Mouse (Mus musculus): ENCODE measurements at regions not wholly inside any gene's neighbourhood (a gene's known extent, or its start where the extent isn't known, plus 50 kb on each side); places are given as distances from the start of the nearest gene placed in this dataset.

GRCm38 (mm10) chr9:76722881-76723280 is 156.0 kb upstream of the Fam83b start:
- H3K4me1 ChIP-seq (ENCODE audit: control insufficient read depth in 1 of 2, insufficient read depth in 2 of 2) = peaks cover 2 to 22% of the 10 kb centered on the region in 2 experiments; a peak in 3 of 4 replicates
- H3K36me3 ChIP-seq (replicated peaks in 1 of 2; ENCODE audit: control insufficient read depth in 1 of 2, insufficient read depth in 1 of 2, low read length in 1 of 2) = no peaks in the 10 kb centered on the region
- peak; percentile 24; the same call in 1 of the 2 replicates for TF ChIP-seq TBP (conservative IDR thresholded peaks at IDR 0.05; ENCODE audit: low read depth, low read length)
- TF ChIP-seq USF1 (IDR thresholded peaks at IDR 0.05; ENCODE audit: low read depth, low read length) = no peak
- peak; percentile 59; the same call in 1 of the 2 replicates for TF ChIP-seq RCOR1 (conservative IDR thresholded peaks at IDR 0.05; ENCODE audit: low read depth, low read length)
- no peak for TF ChIP-seq POLR2AphosphoS2 (IDR thresholded peaks at IDR 0.05; ENCODE audit: low read depth, low read length)
- TF ChIP-seq EP300 (IDR thresholded peaks at IDR 0.05; ENCODE audit: low read length) = peak; percentile 93
- peak; percentile 34 for TF ChIP-seq SMC3 (IDR thresholded peaks at IDR 0.05; ENCODE audit: low read depth, low read length)
- TF ChIP-seq CTCF (conservative IDR thresholded peaks at IDR 0.05 in 1 of 2, IDR thresholded peaks at IDR 0.05 in 1 of 2; ENCODE audit: low read depth in 2 of 2, low read length in 2 of 2) = no peak; a peak in 1 of 4 replicates
- TF ChIP-seq TCF12 (IDR thresholded peaks at IDR 0.05; ENCODE audit: low read depth, low read length) = peak; percentile 92
- peak; percentile 97 for TF ChIP-seq IRF4 (IDR thresholded peaks at IDR 0.05; ENCODE audit: low read depth, low read length)
- TF ChIP-seq NRF1 (IDR thresholded peaks at IDR 0.05; ENCODE audit: low read depth, low read length) = peak; percentile 37
- no peak; the same call in 1 of the 2 replicates for TF ChIP-seq ZC3H11A (IDR thresholded peaks at IDR 0.05; ENCODE audit: low read depth, low read length)
- no peak for TF ChIP-seq GABPA (IDR thresholded peaks at IDR 0.05; ENCODE audit: insufficient replicate concordance, low read depth, low read length)
- peak; percentile 72 for TF ChIP-seq SIN3A (IDR thresholded peaks at IDR 0.05; ENCODE audit: low read length)
- 0 out of 2 replicates have a peak, but pooled peaks have one; percentile 40 for TF ChIP-seq MAZ (IDR thresholded peaks at IDR 0.05; ENCODE audit: low read depth, low read length)
- peak; percentile 42; the same call in 1 of the 2 replicates for TF ChIP-seq MAFK (IDR thresholded peaks at IDR 0.05; ENCODE audit: insufficient replicate concordance, low read length)
- no peak for TF ChIP-seq ZKSCAN1 (IDR thresholded peaks at IDR 0.05; ENCODE audit: borderline replicate concordance, low read depth, low read length)
- peak; percentile 35; the same call in 1 of the 2 replicates for TF ChIP-seq HCFC1 (IDR thresholded peaks at IDR 0.05; ENCODE audit: low read depth, low read length)
- peak; percentile 51 for TF ChIP-seq JUN (IDR thresholded peaks at IDR 0.05; ENCODE audit: insufficient read depth, low read depth, low read length)
- no peak; the same call in 1 of the 2 replicates for TF ChIP-seq CHD1 (IDR thresholded peaks at IDR 0.05; ENCODE audit: low read depth, low read length)
- 0 out of 2 replicates have a peak, but pooled peaks have one; percentile 27 for TF ChIP-seq MYC (IDR thresholded peaks at IDR 0.05; ENCODE audit: low read depth, low read length)
- TF ChIP-seq RAD21 (IDR thresholded peaks at IDR 0.05; ENCODE audit: low read depth, low read length) = peak; percentile 12
- TF ChIP-seq MEF2A (IDR thresholded peaks at IDR 0.05; ENCODE audit: borderline replicate concordance, low read depth, low read length) = peak; percentile 83
- TF ChIP-seq ETS1 (conservative IDR thresholded peaks at IDR 0.05; ENCODE audit: low read depth, low read length) = peak; percentile 77
- TF ChIP-seq POLR2A (IDR thresholded peaks at IDR 0.05; ENCODE audit: low read depth, low read length) = 0 out of 2 replicates have a peak, but pooled peaks have one; percentile 22
- TF ChIP-seq BHLHE40 (IDR thresholded peaks at IDR 0.05; ENCODE audit: low read depth, low read length) = peak; percentile 57
- peak; percentile 77 for TF ChIP-seq CHD2 (IDR thresholded peaks at IDR 0.05; ENCODE audit: low read length)
- peak; percentile 49 for TF ChIP-seq ZNF384 (IDR thresholded peaks at IDR 0.05; ENCODE audit: low read depth, low read length)
- no peak; the same call in 1 of the 2 replicates for TF ChIP-seq UBTF (IDR thresholded peaks at IDR 0.05; ENCODE audit: low read depth, low read length)
- no peak for TF ChIP-seq E2F4 (IDR thresholded peaks at IDR 0.05; ENCODE audit: insufficient replicate concordance, low read depth, low read length)
- TF ChIP-seq NELFE (IDR thresholded peaks at IDR 0.05; ENCODE audit: low read depth, low read length) = peak; percentile 32; the same call in 1 of the 2 replicates
- peak; percentile 60 for TF ChIP-seq ZMIZ1 (IDR thresholded peaks at IDR 0.05; ENCODE audit: low read depth, low read length)
- peak; percentile 58 for TF ChIP-seq ELF1 (IDR thresholded peaks at IDR 0.05; ENCODE audit: low read depth, low read length)
- no peak for TF ChIP-seq USF2 (conservative IDR thresholded peaks at IDR 0.05; ENCODE audit: low read depth, low read length)
- no peaks in the 10 kb centered on the region for H3K9me3 ChIP-seq (replicated peaks; ENCODE audit: low read length)
- dilution Hi-C loops (cut with MboI; ENCODE audit: extremely low pct_ligation_motif_present, extremely low pct_unique_long_range_greater_than_20kb, low sequenced_read_pairs) (no loop called here), in situ Hi-C loops (cut with MboI; ENCODE audit: low pct_ligation_motif_present, low pct_unique_long_range_greater_than_20kb, low sequenced_read_pairs) (loop anchor here (25.0 kb wide), 1 partner anchor 639 kb away; the partner anchor contains the start of gene Mlip)
- peak overlapping the region in 1 of 3 experiments; percentile 7 for H3K4me3 ChIP-seq (replicated peaks in 1 of 3; ENCODE audit: low read depth in 2 of 3, low read length in 2 of 3, poor library complexity in 1 of 3)
- no peaks in the 10 kb centered on the region for H3K27me3 ChIP-seq (replicated peaks)
- peak overlapping the region; percentile 58 for H3K9ac ChIP-seq (ENCODE audit: insufficient read depth, low read depth)
- H3K79me2 ChIP-seq (replicated peaks; ENCODE audit: control insufficient read depth, extremely low read depth, insufficient read depth, poor library complexity, severe bottlenecking) = no peaks in the 10 kb centered on the region
- peak overlapping the region; percentile 40; the same call in 1 of the 2 replicates for H3K4me2 ChIP-seq (ENCODE audit: insufficient read depth, low read depth, poor library complexity, severe bottlenecking)
- peak overlapping the region; percentile 93 for H3K27ac ChIP-seq (ENCODE audit: insufficient read depth, low read depth)
- peak; percentile 91 for DNase-seq (ENCODE audit: extremely low read depth)

Measured in CH12.LX (cell line).